Mouse (Mus musculus) lung, embryonic 16.5 days (tissue): ENCODE measurements around the gene Scp2. TPM values are rescaled to one million over a fixed set of nuclear protein-coding genes. Genes with fewer than 3 reads are reported as not detected.
"Not testable (repeated sequence)": the region's sequence is repeated elsewhere in the genome, so short reads cannot be mapped to it uniquely, and the experiment has no call there.

Source experiments
- ATAC-seq: fragments of 200-750 bp; cut with Nextera tagmentation; 2 replicates; pipeline ENCODE4 v1.8.0; 2017; ENCODE audit warnings: low read depth, mild to moderate bottlenecking, moderate library complexity
- H3K27ac ChIP-seq: fragments of 300-500 bp; sonication (generic); 2 replicates; pipeline ENCODE4 v1.5.1; 2014; ENCODE audit warnings: mild to moderate bottlenecking, control low read depth, low read length
- H3K27me3 ChIP-seq: fragments of 300-500 bp; sonication (generic); 2 replicates; pipeline ENCODE4 v1.6.1; 2014; ENCODE audit warnings: low read depth, low read length, mixed read lengths; ENCODE audit not compliant: control insufficient read depth, insufficient read depth
- H3K36me3 ChIP-seq: fragments of 300-500 bp; sonication (generic); 2 replicates; pipeline ENCODE4 v1.6.1; 2014; ENCODE audit warnings: low read length; ENCODE audit not compliant: control insufficient read depth, insufficient read depth
- H3K4me1 ChIP-seq: fragments of 300-500 bp; sonication (generic); replicated peaks from 2 replicates; pipeline ENCODE4 v1.6.1; 2014; ENCODE audit warnings: low read length, mixed read lengths; ENCODE audit not compliant: control insufficient read depth, insufficient read depth
- H3K4me2 ChIP-seq: fragments of 300-500 bp; sonication (generic); 2 replicates; pipeline ENCODE4 v1.6.1; 2014; ENCODE audit warnings: low read depth, low read length, control low read depth
- H3K4me3 ChIP-seq: fragments of 300-500 bp; sonication (generic); 2 replicates; pipeline ENCODE4 v1.5.1; 2014; ENCODE audit warnings: mild to moderate bottlenecking, low read length, control low read depth
- H3K9ac ChIP-seq: fragments of 300-500 bp; sonication (generic); 2 replicates; pipeline ENCODE4 v1.6.1; 2014; ENCODE audit warnings: low read length, control low read depth
- H3K9me3 ChIP-seq: fragments of 300-500 bp; sonication (generic); 2 replicates; pipeline ENCODE4 v1.6.1; 2016; ENCODE audit warnings: low read length; ENCODE audit not compliant: control insufficient read depth
- WGBS: fragments of 180-500 bp; shearing (Covaris S2); extraction: QIAGEN DNeasy Blood & Tissue Kit; methylation state at CpG from one replicate; pipeline ENCODE4 v1.1.7; 2014; 5-methylcytosine and 5-hydroxymethylcytosine counted together
- polyA plus RNA-seq: library from polyadenylated mRNA; unstranded; fragments of >200 nt; fragmentation: Nextera tagmentation; extraction: Ambion mirVana; gene quantifications from 2 replicates; pipeline ENCODE4 v1.2.1, GENCODE M21; 2015

Gene Scp2
- polyA plus RNA-seq, 1 experiment from 2014 or later: 326 TPM

DNA sequence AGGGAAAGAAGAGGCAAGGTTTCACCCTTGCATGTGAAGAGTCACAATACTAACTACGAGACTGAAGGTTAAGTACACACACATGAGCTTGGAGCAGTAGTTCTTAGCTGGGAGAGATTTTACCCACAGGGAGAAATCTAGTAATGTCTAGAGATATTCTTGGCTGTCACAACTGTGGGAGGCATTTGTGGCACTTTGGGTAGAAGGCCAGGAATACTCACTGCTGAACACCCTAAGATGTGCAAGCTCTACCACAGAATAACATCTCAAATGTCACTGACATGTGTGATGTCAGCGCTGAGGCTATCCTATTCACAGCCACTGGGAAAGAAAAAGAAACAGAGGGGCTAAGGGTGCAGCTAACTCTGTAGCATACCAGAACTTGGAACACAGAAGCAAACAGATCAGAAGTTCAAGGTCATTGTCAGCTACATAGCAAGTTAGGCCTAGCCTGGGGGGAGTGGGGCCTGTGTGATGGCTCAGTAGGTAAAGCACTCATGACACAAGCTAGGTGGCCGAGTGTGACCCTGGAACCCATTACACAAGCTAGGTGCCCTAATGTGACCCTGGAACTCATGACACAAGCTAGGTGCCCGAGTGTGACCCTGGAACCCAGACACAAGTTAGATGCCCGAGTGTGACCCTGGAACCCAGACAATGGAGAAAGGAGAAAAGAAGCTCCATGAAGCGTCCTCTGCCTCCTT lies 61.6 kb downstream of the Scp2 start:
- WGBS: 75% methylated on average over 6 of the region's 6 CpGs
- H3K4me1 ChIP-seq: no peaks in the 10 kb centered on the region
- no peak overlapping the region for H3K9ac ChIP-seq
- no peaks in the 10 kb centered on the region for H3K36me3 ChIP-seq
- no peaks in the 10 kb centered on the region for H3K27me3 ChIP-seq
- no peak overlapping the region for H3K4me2 ChIP-seq
- no peak for ATAC-seq
- H3K4me3 ChIP-seq: no peak overlapping the region
- H3K9me3 ChIP-seq: no peaks in the 10 kb centered on the region
- H3K27ac ChIP-seq: no peak overlapping the region

- ATAC-seq: no peak
- WGBS: 90% methylated on average over 2 of the region's 2 CpGs
- Histone ChIP-seq H3K4me3 (no peak overlapping the region), H3K4me1 (no peaks in the 10 kb centered on the region), H3K36me3 (no peaks in the 10 kb centered on the region), H3K4me2 (no peak overlapping the region), H3K27ac (no peak overlapping the region), H3K9ac (no peak overlapping the region), H3K27me3 (no peaks in the 10 kb centered on the region), H3K9me3 (no peaks in the 10 kb centered on the region)
Observed at GRCm38 (mm10) chr4:108082401-108082806, 62.4 kb downstream of the Scp2 start.

GRCm38 (mm10) chr4:108080876-108081275 lies 63.9 kb downstream of the Scp2 start:
- Histone ChIP-seq H3K27me3 (no peaks in the 10 kb centered on the region), H3K9ac (no peak overlapping the region), H3K4me1 (no peaks in the 10 kb centered on the region), H3K9me3 (no peaks in the 10 kb centered on the region), H3K4me2 (no peak overlapping the region), H3K27ac (no peak overlapping the region), H3K36me3 (no peaks in the 10 kb centered on the region), H3K4me3 (no peak overlapping the region)
- WGBS: 78% methylated on average over 5 of the region's 5 CpGs
- ATAC-seq: no peak

GRCm38 (mm10) chr4:108079762-108080161 lies 65.0 kb downstream of the Scp2 start:
- no peak overlapping the region for H3K4me2 ChIP-seq
- WGBS: 39% methylated on average over 2 of the region's 2 CpGs
- no peaks in the 10 kb centered on the region for H3K36me3 ChIP-seq
- no peak overlapping the region for H3K27ac ChIP-seq
- H3K9ac ChIP-seq: no peak overlapping the region
- no peak overlapping the region for H3K4me3 ChIP-seq
- H3K27me3 ChIP-seq: no peaks in the 10 kb centered on the region
- no peaks in the 10 kb centered on the region for H3K9me3 ChIP-seq
- ATAC-seq: peak; percentile 29; the same call in 1 of the 2 replicates
- H3K4me1 ChIP-seq: no peaks in the 10 kb centered on the region

GRCm38 (mm10) chr4:108079191-108079590 lies 65.6 kb downstream of the Scp2 start:
- H3K36me3 ChIP-seq, H3K27ac ChIP-seq, H3K9me3 ChIP-seq, H3K4me2 ChIP-seq, H3K4me3 ChIP-seq, H3K9ac ChIP-seq, H3K27me3 ChIP-seq, ATAC-seq, H3K4me1 ChIP-seq: not testable (repeated sequence)
- WGBS: 72% methylated on average over 15 of the region's 15 CpGs

DNA sequence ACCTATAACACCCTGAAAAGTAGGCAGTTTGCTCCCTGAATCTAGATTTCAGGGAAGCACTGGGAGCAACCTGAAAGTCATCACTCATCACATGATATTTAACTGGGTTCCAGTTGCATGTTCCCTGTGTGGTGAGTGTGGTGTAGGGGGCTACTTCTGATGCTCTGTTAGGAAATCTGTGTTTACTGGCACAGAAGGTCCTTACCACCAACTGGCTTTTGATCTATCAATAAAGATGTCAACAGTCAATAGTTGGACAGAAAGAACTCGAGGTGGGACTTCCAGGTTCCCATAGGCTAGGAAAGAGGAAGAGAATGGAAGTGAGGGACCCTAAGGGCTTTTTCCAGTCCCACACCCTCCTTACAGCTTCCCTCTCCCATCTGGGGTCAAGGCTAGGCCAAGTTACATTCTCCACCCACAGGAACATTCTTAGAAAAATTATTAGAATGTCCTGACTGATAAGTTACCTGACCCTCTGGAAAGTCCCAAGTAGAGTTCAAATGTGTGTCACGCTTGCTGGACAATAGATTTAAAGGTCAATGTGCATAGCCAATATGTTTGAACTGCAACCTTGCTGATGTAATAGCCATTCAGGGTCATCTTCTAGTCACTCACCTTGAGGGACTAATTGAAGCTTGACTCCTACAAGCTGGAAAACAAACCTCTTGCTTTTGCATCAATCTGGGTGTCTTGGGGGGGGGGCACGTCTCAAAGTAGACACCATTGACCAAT lies 67.4 kb downstream of the Scp2 start:
- no peak for ATAC-seq

GRCm38 (mm10) chr4:108074204-108074823 lies 70.5 kb downstream of the Scp2 start:
- Histone ChIP-seq H3K27ac (peak overlapping the region; percentile 75; the same call in 1 of the 2 replicates), H3K4me1 (peaks cover 12% of the 10 kb centered on the region), H3K27me3 (no peaks in the 10 kb centered on the region), H3K9me3 (no peaks in the 10 kb centered on the region), H3K4me3 (no peak overlapping the region), H3K36me3 (no peaks in the 10 kb centered on the region), H3K9ac (no peak overlapping the region), H3K4me2 (no peak overlapping the region)
- peak; percentile 62 for ATAC-seq
- WGBS: 55% methylated on average over 3 of the region's 3 CpGs

More for the DNA sequence above, 67.4 kb downstream of the Scp2 start:
- H3K36me3 ChIP-seq: no peaks in the 10 kb centered on the region
- WGBS: 75% methylated on average over 3 of the region's 3 CpGs
- H3K9me3 ChIP-seq: no peaks in the 10 kb centered on the region
- H3K27me3 ChIP-seq: no peaks in the 10 kb centered on the region
- no peak overlapping the region for H3K27ac ChIP-seq
- peaks cover 2% of the 10 kb centered on the region; the same call in 1 of the 2 replicates for H3K4me1 ChIP-seq
- H3K9ac ChIP-seq: no peak overlapping the region
- H3K4me3 ChIP-seq: no peak overlapping the region
- H3K4me2 ChIP-seq: no peak overlapping the region

DNA sequence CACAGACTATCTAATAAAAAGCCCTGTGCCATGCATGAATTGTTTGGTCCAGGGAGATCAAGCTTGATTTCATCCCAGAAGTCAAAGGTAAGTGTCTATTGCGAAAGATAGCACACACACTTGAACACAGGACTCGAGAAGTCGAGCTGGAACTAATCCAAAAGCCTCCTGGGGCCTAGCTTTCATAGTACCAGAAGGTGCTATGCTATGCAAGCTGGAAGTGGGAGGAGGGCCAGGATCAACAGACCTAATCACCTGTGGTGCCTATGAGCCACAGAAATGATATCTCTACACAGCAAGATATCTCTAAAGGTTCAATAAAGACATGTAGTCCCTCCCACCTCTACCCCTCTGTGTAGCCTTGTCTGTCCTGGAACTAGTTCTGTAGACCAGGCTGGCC lies 72.7 kb downstream of the Scp2 start:
- H3K4me3 ChIP-seq: no peak overlapping the region

DNA sequence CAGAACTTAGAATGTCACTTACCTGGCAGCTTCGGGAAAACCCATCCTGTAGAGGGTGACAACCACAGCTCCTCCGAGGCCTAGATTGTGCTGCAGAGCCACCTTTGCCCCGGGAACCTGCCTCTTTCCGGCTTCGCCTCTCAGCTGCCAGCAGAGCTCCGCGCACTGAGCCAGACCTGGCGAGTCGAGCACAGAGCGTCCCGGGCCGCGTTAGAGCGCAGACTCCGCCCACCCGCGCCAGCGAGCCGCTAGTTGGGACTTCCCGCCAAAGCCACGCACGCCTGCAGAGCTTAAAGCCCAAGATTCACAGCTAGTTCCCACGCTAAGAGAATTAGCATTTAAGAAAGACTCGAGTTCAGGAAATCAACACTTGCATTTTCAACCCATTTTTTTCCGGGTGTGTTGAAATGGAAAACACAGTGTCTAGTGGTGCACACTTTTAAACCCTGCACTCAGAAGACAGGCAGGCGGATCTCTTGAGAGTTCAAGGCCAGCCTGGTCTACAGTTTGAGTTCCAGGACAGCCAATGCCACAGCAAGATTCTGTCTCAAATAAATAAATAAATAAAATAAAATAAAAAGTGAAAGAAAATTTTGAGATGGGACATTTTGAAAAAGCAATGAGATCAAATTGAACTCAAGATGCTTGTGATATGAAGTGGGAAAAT lies 73.4 kb downstream of the Scp2 start:
- H3K4me3 ChIP-seq: peak overlapping the region; percentile 65
- peak overlapping the region; percentile 76 for H3K9ac ChIP-seq
- peak overlapping the region; percentile 74 for H3K27ac ChIP-seq
- peaks cover under 1% of the 10 kb centered on the region; the same call in 1 of the 2 replicates for H3K36me3 ChIP-seq
- 2% methylated on average over 26 of the region's 26 CpGs for WGBS
- H3K4me1 ChIP-seq: peaks cover 12% of the 10 kb centered on the region
- peak; percentile 96 for ATAC-seq
- H3K9me3 ChIP-seq: no peaks in the 10 kb centered on the region
- peak overlapping the region; percentile 55 for H3K4me2 ChIP-seq
- no peaks in the 10 kb centered on the region for H3K27me3 ChIP-seq

More for the DNA sequence above, 72.7 kb downstream of the Scp2 start:
- Histone ChIP-seq H3K4me1 (peaks cover 12% of the 10 kb centered on the region), H3K27ac (no peak overlapping the region), H3K36me3 (no peaks in the 10 kb centered on the region), H3K9me3 (no peaks in the 10 kb centered on the region), H3K9ac (no peak overlapping the region), H3K27me3 (no peaks in the 10 kb centered on the region), H3K4me2 (no peak overlapping the region)
- 72% methylated on average over 3 of the region's 3 CpGs for WGBS
- ATAC-seq: no peak
